Mouse (Mus musculus) urinary bladder, adult 18-20 months (tissue): Measurements from ENCODE around the gene Rtp4.

Source experiments
- DNase-seq, 2 experiments: peaks; one replicate each; pipeline ENCODE4 v3.0.0; 2022; ENCODE audit warnings: low spot score in 2 of 2, mixed read lengths in 2 of 2

Gene Rtp4

GRCm38 (mm10) chr16:23591119-23592105 is 71.3 kb downstream of the Rtp4 start:
- no peak for DNase-seq

DNA sequence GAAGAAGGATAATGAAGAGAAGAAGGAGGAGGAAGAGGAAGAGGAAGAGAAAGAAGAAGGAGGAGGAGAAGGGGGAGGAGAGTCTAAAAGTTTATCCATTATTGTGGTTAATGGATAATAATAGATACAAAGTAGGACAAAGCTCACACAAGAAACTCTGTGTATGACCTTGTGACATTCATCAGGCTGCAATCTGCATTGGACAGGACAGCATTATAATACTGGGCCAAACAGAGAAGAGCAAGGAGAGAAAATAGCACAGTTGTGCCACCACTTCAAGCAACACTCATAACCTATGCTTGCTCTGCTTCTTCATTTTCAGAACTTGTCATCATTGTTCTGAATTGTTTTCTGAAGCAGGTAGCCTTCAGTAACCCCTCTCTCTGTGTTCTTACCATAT is 72.4 kb downstream of the Rtp4 start:
- DNase-seq = no peak

DNA sequence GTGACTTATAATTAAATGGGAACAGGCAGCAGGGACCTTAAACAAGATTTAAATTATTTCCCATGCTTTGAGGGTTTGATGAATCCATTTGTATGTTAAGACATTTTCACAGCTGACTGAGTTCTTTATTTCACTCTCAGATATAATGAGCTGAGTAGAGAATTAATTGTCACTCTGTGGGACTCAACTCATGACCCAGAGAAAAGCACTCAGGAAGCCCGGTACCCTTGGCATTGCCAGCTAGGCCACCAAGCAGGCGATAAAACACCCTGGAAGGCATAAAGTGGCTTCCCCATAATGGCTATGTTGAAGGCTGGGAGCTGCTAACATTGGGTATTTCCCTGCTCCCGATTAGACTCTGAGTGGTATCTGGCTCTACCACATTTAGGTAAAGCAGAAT is 76.6 kb downstream of the Rtp4 start:
- DNase-seq = no peak

DNA sequence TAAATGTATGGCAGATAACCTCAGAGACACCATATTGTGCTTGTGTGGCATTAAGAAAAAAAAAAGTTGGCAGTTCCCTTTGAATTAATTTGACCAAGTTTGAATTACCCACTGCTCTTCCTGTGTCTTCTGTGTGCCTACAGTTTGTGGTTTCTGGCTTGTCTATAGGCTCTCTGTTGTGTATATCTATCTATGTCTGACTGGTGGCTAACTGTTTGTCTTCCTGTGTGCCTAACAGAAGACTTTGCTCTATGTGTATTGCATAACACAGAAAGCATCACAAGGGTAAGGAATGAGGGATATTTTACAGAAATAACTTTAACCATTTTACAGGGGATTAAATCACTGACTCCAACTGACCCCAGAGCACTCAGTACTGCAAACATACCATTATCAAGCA is 77.9 kb downstream of the Rtp4 start:
- no peak for DNase-seq

DNA sequence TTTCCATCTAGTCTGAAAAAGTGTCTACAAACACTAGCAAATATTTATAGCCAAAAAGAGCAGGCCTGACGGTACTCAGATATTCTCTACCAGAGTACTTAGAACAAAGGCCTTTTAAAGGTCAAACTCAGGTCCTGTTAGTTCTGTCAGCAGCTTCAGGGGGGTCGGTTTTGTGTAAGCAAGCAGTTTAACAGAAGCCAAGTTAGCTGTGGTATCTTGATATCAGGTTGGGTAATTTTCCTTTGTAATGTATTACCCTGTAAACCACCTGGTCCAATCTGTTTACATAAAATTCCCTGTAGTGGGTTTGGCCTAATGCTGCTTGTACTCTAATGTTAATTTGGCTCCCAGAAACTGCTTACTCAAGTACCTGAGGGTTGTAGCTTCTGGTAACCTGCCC is 86.1 kb downstream of the Rtp4 start:
- no peak for DNase-seq

DNA sequence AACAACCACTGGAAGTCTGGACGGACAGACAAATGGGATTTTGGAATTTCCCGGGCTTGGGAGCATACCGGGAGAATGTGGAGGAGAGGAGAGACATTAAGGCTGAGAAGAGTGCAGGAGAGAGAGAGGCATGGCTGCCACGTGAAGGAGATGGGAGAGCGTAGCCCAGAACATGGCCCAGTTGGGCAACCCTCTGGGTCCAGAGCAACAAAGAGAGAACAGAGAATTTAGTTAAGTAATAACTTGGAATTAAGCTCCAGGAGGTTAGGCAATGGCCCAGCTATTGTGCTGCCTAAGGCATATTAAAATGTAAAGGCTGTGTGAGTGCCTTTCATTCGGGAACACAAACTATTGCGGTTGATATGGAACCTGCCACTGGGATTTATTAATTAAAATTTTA is 86.6 kb downstream of the Rtp4 start:
- DNase-seq = no peak

- no peak for DNase-seq
These were observed 87.9 kb downstream of the Rtp4 start for GRCm38 (mm10) chr16:23607911-23608410.

DNA sequence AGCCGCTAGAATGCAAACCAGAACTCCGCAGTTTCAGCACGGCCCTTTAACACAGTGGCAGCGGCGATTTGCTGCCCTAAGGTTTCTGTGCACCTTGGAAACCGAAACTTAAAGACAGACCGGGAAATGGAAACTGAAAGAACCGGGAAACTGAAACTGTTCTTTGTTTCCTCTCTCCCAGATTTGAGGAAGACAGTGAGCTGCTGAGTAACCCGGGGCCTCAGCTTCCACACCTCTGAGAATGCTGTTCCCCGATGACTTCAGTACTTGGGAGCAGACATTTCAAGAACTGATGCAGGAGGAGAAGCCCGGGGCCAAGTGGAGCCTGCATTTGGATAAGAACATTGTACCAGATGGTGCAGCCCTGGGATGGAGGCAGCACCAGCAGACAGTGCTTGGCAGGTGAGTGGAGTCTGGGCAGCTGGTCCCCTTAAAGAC is 89.7 kb downstream of the Rtp4 start:
- peak; percentile 24 to 30 for DNase-seq

GRCm38 (mm10) chr16:23624205-23624604 is 104.1 kb downstream of the Rtp4 start:
- no peak for DNase-seq

- DNase-seq = no peak
These were observed 111.4 kb downstream of the Rtp4 start for GRCm38 (mm10) chr16:23631531-23631930.

DNA sequence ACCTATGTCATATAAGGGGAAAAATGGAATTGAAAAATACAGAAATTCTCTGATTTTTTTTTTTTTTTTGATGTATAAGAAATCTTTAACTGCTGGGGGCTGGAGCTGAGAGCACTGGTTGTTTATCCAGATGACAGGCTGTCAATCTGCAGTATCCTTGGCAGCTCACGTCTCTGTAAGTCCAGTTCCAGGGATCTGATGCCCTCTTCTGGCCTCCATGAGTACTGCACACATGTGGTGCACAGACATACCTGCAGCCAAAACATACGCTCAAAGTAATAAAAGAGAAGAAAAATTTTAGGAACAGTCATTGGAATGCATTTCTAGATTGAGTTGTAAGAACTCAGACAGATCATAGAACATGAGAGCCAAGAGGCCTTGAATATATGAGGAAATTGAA is 112.6 kb downstream of the Rtp4 start:
- no peak for DNase-seq

- no peak for DNase-seq
These were observed 132.9 kb downstream of the Rtp4 start for GRCm38 (mm10) chr16:23653028-23653427.

DNA sequence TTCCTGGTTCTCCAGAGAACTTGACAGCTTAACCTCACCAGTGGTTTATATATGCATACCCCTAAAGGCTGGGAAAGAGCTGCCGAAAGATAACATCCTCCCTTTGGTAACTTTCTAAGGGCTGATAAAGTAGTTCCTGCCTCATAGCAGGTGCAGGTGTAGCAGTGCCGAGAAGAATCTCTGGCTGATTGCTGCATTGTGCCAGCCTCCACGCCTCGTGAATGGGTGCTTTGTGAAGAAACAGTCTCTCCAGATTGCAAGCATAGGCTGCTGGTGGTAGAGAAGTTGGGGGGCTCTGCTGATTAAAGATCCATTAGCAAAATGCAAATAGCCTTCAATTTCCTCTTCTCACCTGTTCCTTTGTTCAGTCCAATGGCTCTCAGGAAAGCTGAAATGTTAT is 133.4 kb downstream of the Rtp4 start:
- DNase-seq = no peak

DNA sequence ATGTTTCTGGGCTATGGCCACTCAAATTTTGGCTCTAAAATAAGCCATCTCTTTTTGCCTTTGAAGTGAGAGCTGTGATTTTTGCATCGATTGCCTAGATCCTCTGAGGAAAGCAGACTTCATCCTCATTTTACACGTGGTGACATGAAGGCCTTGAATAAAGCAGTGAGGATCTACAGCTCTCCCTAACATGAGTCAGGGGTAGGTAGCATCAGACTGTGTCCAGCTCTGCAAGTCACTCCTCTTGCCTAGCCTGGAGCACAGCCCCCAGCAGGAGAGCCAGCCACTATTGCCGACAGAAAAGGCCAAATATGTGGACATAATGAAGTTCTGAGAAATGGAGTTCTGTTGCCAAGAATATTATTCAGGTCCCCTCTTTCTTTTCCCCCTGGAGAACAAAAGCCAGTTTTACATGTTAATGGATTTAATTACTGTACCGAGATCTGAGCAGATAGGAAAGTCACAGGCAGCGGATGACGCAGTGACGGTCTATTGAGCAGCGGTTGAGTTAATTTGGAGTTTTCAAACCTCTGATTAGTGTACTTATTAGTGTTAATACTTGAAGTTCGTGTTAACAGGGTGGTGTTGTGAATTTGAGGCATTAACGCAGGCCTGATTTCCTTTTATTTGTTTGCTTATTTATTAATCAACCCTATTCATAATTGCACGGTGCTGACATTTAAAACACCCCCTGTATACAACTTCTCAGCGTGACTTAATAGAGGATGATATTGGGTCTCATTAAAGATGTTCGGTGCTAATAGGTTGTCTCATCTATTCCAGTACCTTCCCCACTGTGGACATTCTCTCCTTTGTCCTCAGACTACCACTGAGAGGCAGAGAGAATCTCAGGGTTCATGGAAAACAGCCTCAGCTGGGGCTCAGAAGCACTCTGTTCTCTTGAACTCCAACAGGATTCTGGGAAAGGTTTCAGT is 139.8 kb downstream of the Rtp4 start:
- no peak for DNase-seq
